Mouse (Mus musculus): ENCODE measurements around the gene Trmo. TPM values are rescaled to one million over a fixed set of nuclear protein-coding genes. Genes with fewer than 3 reads are reported as not detected.
A peak's percentile ranks its signal among the peaks of the same experiment; 100 is the strongest.

The Trmo gene
- polyA plus RNA-seq (2016; fragmentation: Nextera tagmentation; extraction: Ambion mirVana): 9.2 and 11.5 TPM in 2 replicates

- under 1% methylated on average over 56 of the region's 56 CpGs for WGBS (ENCODE audit: insufficient replicate concordance)
- Histone ChIP-seq H3K27ac (peak within 1 kb of the TSS; percentile 94), H3K4me3 (peak within 1 kb of the TSS; percentile 63), H3K4me1 (peaks cover 51% of the 10 kb centered on the region), H3K27me3 (replicated peaks) (no peaks in the 10 kb centered on the region), H3K36me3 (peaks cover 67% of the 10 kb centered on the region), H3K9ac (peak within 1 kb of the TSS; percentile 73), H3K9me3 (replicated peaks) (no peaks in the 10 kb centered on the region), H3K4me2 (peak within 1 kb of the TSS; percentile 76)
- peak; percentile 87 for ATAC-seq
These were observed at the start of gene Trmo for GRCm38 (mm10) chr4:46389013-46389611. Gene Trmo (minus strand): TSS chr4:46389437.

DNA sequence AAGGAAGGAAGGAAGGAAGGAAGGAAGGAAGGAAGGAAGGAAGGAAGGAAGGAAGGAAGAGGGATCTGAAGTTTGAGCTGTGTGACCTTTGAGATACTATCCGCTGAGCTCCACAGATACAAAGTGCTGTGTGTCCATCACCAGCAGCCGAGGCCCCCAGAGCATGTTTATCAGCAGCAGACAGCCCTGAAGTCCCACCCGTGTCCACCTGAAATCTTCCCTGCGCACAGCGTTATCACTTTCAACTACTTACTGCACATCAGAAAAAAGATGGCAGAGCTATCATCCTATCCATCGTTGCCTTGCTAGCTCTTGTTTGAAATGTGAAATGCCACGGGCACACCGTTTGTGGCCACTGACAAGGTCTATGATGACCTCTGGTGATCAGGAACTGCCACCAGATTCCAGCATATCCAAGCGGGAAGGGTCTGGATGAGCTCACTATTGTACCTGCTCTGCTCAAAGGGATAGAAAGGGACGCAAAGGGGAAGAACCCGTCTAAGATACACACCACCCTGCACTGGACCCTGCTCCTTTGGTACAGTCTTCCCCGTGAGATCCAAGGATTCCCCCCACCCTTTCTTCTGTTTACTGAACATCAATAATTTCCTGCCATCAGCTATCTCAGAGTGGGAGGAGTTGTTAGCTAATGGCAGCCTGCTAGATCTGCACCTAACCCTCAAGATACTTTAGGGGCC lies 43.3 kb upstream of the Trmo start:
- Histone ChIP-seq H3K9me3 (replicated peaks) (no peaks in the 10 kb centered on the region), H3K27ac (peak overlapping the region; percentile 96), H3K4me1 (peaks cover 67% of the 10 kb centered on the region), H3K27me3 (replicated peaks) (no peaks in the 10 kb centered on the region; the same call in 1 of the 2 replicates), H3K4me3 (peak overlapping the region; percentile 34), H3K4me2 (peak overlapping the region; percentile 64), H3K9ac (peak overlapping the region; percentile 72), H3K36me3 (no peaks in the 10 kb centered on the region)
- ATAC-seq: peak; percentile 99
- WGBS (ENCODE audit: insufficient replicate concordance): 26% methylated on average over 12 of the region's 12 CpGs

- Histone ChIP-seq H3K36me3 (no peaks in the 10 kb centered on the region), H3K27ac (peak overlapping the region; percentile 96), H3K4me1 (peaks cover 41% of the 10 kb centered on the region), H3K4me3 (no peak overlapping the region), H3K27me3 (replicated peaks) (no peaks in the 10 kb centered on the region; the same call in 1 of the 2 replicates), H3K9me3 (replicated peaks) (no peaks in the 10 kb centered on the region), H3K4me2 (no peak overlapping the region), H3K9ac (peak overlapping the region; percentile 2; the same call in 1 of the 2 replicates)
- ATAC-seq: no peak
- WGBS (ENCODE audit: insufficient replicate concordance): 69% methylated on average over 10 of the region's 10 CpGs
These were observed 39.8 kb upstream of the Trmo start for GRCm38 (mm10) chr4:46428903-46429499.

DNA sequence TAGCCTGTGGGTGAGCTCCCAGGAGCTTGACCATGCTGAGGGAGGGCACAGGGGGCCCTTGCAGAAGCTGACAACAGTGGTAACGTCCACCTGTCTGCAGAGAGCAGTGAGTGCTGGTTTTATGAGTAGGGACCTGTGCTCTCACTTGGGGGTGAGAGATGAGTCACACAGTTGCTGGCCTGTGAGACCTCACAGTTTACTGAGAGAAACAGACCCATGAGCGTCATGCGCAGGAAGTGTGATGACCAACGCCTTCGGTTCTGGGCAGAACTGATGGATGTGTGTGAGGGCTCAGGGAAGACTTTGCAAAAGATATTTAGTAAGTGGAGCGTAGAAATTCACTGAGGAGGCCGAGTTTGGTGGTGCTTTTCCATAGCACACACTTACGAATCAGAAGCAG lies 33.4 kb upstream of the Trmo start:
- Histone ChIP-seq H3K4me1 (peaks cover 40% of the 10 kb centered on the region), H3K4me2 (no peak overlapping the region), H3K9me3 (replicated peaks) (no peaks in the 10 kb centered on the region), H3K4me3 (no peak overlapping the region), H3K27me3 (replicated peaks) (no peaks in the 10 kb centered on the region; the same call in 1 of the 2 replicates), H3K27ac (peak overlapping the region; percentile 46), H3K36me3 (no peaks in the 10 kb centered on the region), H3K9ac (0 out of 2 replicates have a peak overlapping the region, but pooled peaks have one; percentile 22)
- no peak for ATAC-seq
- 70% methylated on average over 8 of the region's 8 CpGs for WGBS (ENCODE audit: insufficient replicate concordance)

DNA sequence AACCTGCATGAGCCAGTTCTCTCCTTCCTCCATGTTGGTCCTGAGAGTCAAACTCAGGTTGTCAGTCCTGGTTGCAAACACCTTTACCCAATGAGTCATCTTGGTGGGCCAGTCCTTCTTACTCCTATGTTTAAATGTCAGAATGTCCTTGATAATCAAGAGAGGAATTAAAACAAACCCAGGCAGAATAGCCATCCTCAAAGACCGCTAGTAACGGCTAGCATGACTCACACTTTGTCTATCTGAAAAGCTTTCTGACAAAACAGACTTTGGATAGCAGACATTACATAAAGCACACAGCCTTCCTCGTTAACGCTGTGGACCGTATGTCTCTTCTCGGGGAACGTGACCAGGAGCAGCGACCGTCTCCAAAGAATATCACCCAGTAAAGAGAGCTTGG lies 29.6 kb upstream of the Trmo start:
- Histone ChIP-seq H3K4me2 (no peak overlapping the region), H3K36me3 (no peaks in the 10 kb centered on the region), H3K4me1 (peaks cover 58% of the 10 kb centered on the region), H3K27ac (0 out of 2 replicates have a peak overlapping the region, but pooled peaks have one; percentile 38), H3K27me3 (replicated peaks) (no peaks in the 10 kb centered on the region), H3K9ac (no peak overlapping the region), H3K9me3 (replicated peaks) (no peaks in the 10 kb centered on the region), H3K4me3 (no peak overlapping the region)
- WGBS (ENCODE audit: insufficient replicate concordance): 86% methylated on average over 9 of the region's 9 CpGs
- ATAC-seq: no peak

- H3K27ac ChIP-seq: peak overlapping the region; percentile 38
- peak overlapping the region; percentile 5; the same call in 1 of the 2 replicates for H3K9ac ChIP-seq
- H3K4me2 ChIP-seq: no peak overlapping the region
- 47% methylated on average over 3 of the region's 3 CpGs for WGBS (ENCODE audit: insufficient replicate concordance)
- H3K4me3 ChIP-seq: no peak overlapping the region
- no peaks in the 10 kb centered on the region for H3K27me3 ChIP-seq (replicated peaks)
- peak; percentile 83 for ATAC-seq
- no peaks in the 10 kb centered on the region for H3K9me3 ChIP-seq (replicated peaks)
- H3K36me3 ChIP-seq: no peaks in the 10 kb centered on the region
- H3K4me1 ChIP-seq: peaks cover 63% of the 10 kb centered on the region
These were observed 28.3 kb upstream of the Trmo start for GRCm38 (mm10) chr4:46417491-46417890.

GRCm38 (mm10) chr4:46413406-46413805 lies 24.2 kb upstream of the Trmo start, which contains the start of gene Hemgn:
Gene Hemgn (minus strand): TSS chr4:46413506.
- no peak for ATAC-seq
- peak within 1 kb of the TSS; percentile 99 for H3K27ac ChIP-seq
- H3K4me2 ChIP-seq: peak within 1 kb of the TSS; percentile 43
- peak within 1 kb of the TSS; percentile 8; the same call in 1 of the 2 replicates for H3K4me3 ChIP-seq
- H3K36me3 ChIP-seq: no peaks in the 10 kb centered on the region
- no peaks in the 10 kb centered on the region for H3K9me3 ChIP-seq (replicated peaks)
- no peaks in the 10 kb centered on the region for H3K27me3 ChIP-seq (replicated peaks)
- WGBS (ENCODE audit: insufficient replicate concordance): 78% methylated on average over 7 of the region's 7 CpGs
- peak within 1 kb of the TSS; percentile 60 for H3K9ac ChIP-seq
- H3K4me1 ChIP-seq: peaks cover 87% of the 10 kb centered on the region

- Histone ChIP-seq H3K4me3 (no peak overlapping the region), H3K4me2 (peak overlapping the region; percentile 68; the same call in 1 of the 2 replicates), H3K4me1 (peaks cover 87% of the 10 kb centered on the region), H3K27me3 (replicated peaks) (no peaks in the 10 kb centered on the region), H3K9ac (peak overlapping the region; percentile 74), H3K9me3 (replicated peaks) (no peaks in the 10 kb centered on the region), H3K36me3 (no peaks in the 10 kb centered on the region), H3K27ac (peak overlapping the region; percentile 99)
- 6% methylated on average over 1 of the region's 1 CpGs for WGBS (ENCODE audit: insufficient replicate concordance)
- no peak for ATAC-seq
These were observed 22.9 kb upstream of the Trmo start for GRCm38 (mm10) chr4:46412113-46412512.

GRCm38 (mm10) chr4:46411489-46411888 lies 22.3 kb upstream of the Trmo start:
- WGBS (ENCODE audit: insufficient replicate concordance): 28% methylated on average over 6 of the region's 6 CpGs
- peak overlapping the region; percentile 99 for H3K27ac ChIP-seq

GRCm38 (mm10) chr4:46410677-46411076 lies 21.4 kb upstream of the Trmo start:
- no peaks in the 10 kb centered on the region for H3K9me3 ChIP-seq (replicated peaks)
- H3K4me2 ChIP-seq: peak overlapping the region; percentile 68
- peak overlapping the region; percentile 78 for H3K9ac ChIP-seq
- peaks cover 96% of the 10 kb centered on the region for H3K4me1 ChIP-seq
- no peaks in the 10 kb centered on the region for H3K36me3 ChIP-seq
- H3K27me3 ChIP-seq (replicated peaks): no peaks in the 10 kb centered on the region
- peak overlapping the region; percentile 23 for H3K4me3 ChIP-seq
- peak; percentile 73 for ATAC-seq
- peak overlapping the region; percentile 99 for H3K27ac ChIP-seq
- WGBS (ENCODE audit: insufficient replicate concordance): 18% methylated on average over 5 of the region's 5 CpGs

More at GRCm38 (mm10) chr4:46411489-46411888, 22.3 kb upstream of the Trmo start:
- no peak overlapping the region for H3K4me3 ChIP-seq
- ATAC-seq: no peak
- peaks cover 88% of the 10 kb centered on the region for H3K4me1 ChIP-seq
- H3K36me3 ChIP-seq: no peaks in the 10 kb centered on the region
- H3K9me3 ChIP-seq (replicated peaks): no peaks in the 10 kb centered on the region
- peak overlapping the region; percentile 74 for H3K9ac ChIP-seq
- H3K27me3 ChIP-seq (replicated peaks): no peaks in the 10 kb centered on the region
- peak overlapping the region; percentile 68 for H3K4me2 ChIP-seq

GRCm38 (mm10) chr4:46406966-46407703 lies 17.9 kb upstream of the Trmo start:
- 37% methylated on average over 8 of the region's 8 CpGs for WGBS (ENCODE audit: insufficient replicate concordance)
- Histone ChIP-seq H3K27ac (peak overlapping the region; percentile 99), H3K4me1 (peaks cover 81% of the 10 kb centered on the region), H3K9ac (peak overlapping the region; percentile 78), H3K36me3 (peaks cover 6% of the 10 kb centered on the region), H3K4me2 (peak overlapping the region; percentile 54), H3K9me3 (replicated peaks) (no peaks in the 10 kb centered on the region), H3K4me3 (peak overlapping the region; percentile 12; the same call in 1 of the 2 replicates), H3K27me3 (replicated peaks) (no peaks in the 10 kb centered on the region)
- peak; percentile 84 for ATAC-seq
